Mouse (Mus musculus) neural tube, embryonic 15.5 days (tissue): ENCODE results near the gene Cdk10. TPM values are rescaled to one million over a fixed set of nuclear protein-coding genes. Genes with fewer than 3 reads are reported as not detected.
"Not testable (repeated sequence)": the region's sequence is repeated elsewhere in the genome, so short reads cannot be mapped to it uniquely, and the experiment has no call there.

Experiments
- ATAC-seq: fragments of 200-750 bp; cut with Nextera tagmentation; 2 replicates; pipeline ENCODE4 v1.8.0; 2017; ENCODE audit warnings: mild to moderate bottlenecking, moderate TSS enrichment, moderate library complexity; ENCODE audit not compliant: low FRiP score
- H3K27ac ChIP-seq: fragments of 300-500 bp; sonication (generic); replicated peaks from 2 replicates; pipeline ENCODE4 v1.5.1; 2015; ENCODE audit warnings: mild to moderate bottlenecking, inconsistent platforms
- H3K27me3 ChIP-seq: fragments of 300-500 bp; sonication (generic); replicated peaks from 2 replicates; pipeline ENCODE4 v1.6.1; 2015; ENCODE audit warnings: inconsistent platforms
- H3K36me3 ChIP-seq: fragments of 300-500 bp; sonication (generic); 2 replicates; pipeline ENCODE4 v1.6.1; 2015; ENCODE audit warnings: inconsistent platforms
- H3K4me1 ChIP-seq: fragments of 300-500 bp; sonication (generic); 2 replicates; pipeline ENCODE4 v1.6.1; 2015; ENCODE audit warnings: inconsistent platforms
- H3K4me2 ChIP-seq: fragments of 300-500 bp; sonication (generic); 2 replicates; pipeline ENCODE4 v1.6.1; 2015; ENCODE audit warnings: inconsistent platforms, mild to moderate bottlenecking, moderate library complexity
- H3K4me3 ChIP-seq: fragments of 300-500 bp; sonication (generic); replicated peaks from 2 replicates; pipeline ENCODE4 v1.5.1; 2015; ENCODE audit warnings: mild to moderate bottlenecking, inconsistent platforms
- H3K9ac ChIP-seq: fragments of 300-500 bp; sonication (generic); replicated peaks from 2 replicates; pipeline ENCODE4 v1.6.1; 2015; ENCODE audit warnings: mild to moderate bottlenecking, inconsistent platforms
- H3K9me3 ChIP-seq: fragments of 300-500 bp; sonication (generic); replicated peaks from 2 replicates; pipeline ENCODE4 v1.6.1; 2016; ENCODE audit warnings: inconsistent platforms
- WGBS: fragments of 180-500 bp; shearing (Covaris S2); methylation state at CpG from one replicate; pipeline ENCODE4 v1.1.7; 2015; ENCODE audit warnings: mixed read lengths; 5-methylcytosine and 5-hydroxymethylcytosine counted together
- polyA plus RNA-seq: library from polyadenylated mRNA; unstranded; fragments of >200 nt; fragmentation: Nextera tagmentation; extraction: Ambion mirVana; gene quantifications from 2 replicates; pipeline ENCODE4 v1.2.1, GENCODE M21; 2015

Gene Cdk10
- polyA plus RNA-seq, 1 experiment from 2014 or later = 42.3 TPM

DNA sequence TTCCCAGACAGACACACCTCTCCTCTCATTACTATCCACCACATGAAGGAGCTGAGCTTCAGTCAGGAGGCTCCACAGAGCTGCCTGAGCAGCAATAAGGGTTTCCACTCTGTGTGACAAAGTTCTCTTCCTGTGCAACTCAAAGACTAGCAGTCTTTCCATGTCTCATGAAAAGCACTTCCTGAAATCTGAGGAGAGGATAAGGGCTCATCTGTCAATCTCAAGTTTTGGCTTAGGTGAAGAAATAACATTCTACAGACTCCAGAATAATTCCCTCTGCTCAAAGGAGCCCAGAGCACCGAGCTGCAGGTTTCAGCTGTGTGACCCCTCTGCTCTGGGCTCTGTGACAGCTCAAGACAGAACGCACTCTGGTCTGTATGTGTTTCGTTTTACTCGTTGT is 28.3 kb downstream of the Cdk10 start:
- Histone ChIP-seq H3K27ac (no peak overlapping the region), H3K36me3 (peaks cover 62% of the 10 kb centered on the region)
- no peak for ATAC-seq

GRCm38 (mm10) chr8:123253451-123254098 is 28.9 kb downstream of the Cdk10 start:
- peaks cover 62% of the 10 kb centered on the region for H3K36me3 ChIP-seq
- WGBS = 1% methylated on average over 37 of the region's 40 CpGs
- peak; percentile 48 for ATAC-seq

More for the DNA sequence above, 28.3 kb downstream of the Cdk10 start:
- peak overlapping the region; percentile 97 for H3K4me2 ChIP-seq
- peaks cover 41% of the 10 kb centered on the region for H3K4me1 ChIP-seq
- peak overlapping the region; percentile 98 for H3K9ac ChIP-seq
- peak overlapping the region; percentile 98 for H3K4me3 ChIP-seq
- 61% methylated on average over 4 of the region's 4 CpGs for WGBS
- H3K27me3 ChIP-seq = no peaks in the 10 kb centered on the region
- H3K9me3 ChIP-seq = no peaks in the 10 kb centered on the region

DNA sequence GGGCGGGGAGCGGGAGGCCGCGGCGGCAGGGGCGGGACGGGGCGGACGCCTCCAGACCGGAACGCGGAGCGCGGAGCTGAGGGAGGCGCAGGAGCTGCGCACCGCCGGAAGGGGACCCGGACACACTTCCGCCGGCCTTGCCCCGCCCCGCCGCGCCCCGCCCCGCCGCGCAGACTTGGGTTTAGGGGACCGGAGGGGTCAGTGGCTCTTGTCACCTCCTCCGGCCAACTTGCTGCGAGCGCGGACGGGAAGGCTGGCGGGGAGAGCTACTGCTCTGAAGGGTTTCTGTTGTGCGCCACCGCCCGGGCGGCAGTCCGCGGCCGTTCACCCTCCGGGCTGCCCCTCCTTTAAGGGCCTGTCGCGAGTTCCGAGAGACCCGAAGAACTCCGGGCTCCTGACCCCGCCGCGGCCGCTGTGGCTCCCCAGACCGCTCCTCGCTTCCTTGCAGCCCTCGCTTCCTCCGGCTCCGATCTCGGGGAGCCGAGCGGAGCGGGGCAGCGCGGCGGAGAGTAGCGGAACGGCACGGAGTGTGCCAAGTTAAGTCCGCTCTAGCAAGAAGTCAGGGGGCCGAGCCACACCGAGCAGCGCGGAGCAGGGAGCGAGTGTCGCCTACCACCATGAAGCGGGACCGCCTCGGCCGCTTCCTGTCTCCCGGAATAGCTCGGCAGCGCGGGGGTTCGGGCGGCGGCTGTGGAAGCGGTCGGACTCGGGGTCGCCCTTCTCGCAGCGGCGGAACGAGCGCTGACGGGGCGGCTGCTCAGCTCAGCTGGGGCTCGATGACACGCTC is 29.6 kb downstream of the Cdk10 start, which contains the start of the genes Zfp276 and Vps9d1:
Gene Zfp276 (plus strand): TSS at position 97 of the 787 bp plus-strand sequence.
Gene Vps9d1 (minus strand): TSS at position 250 of the 787 bp plus-strand sequence.
- Histone ChIP-seq H3K36me3 (peaks cover 61% of the 10 kb centered on the region), H3K27ac (peak within 1 kb of the TSS; percentile 94), H3K4me3 (peak within 1 kb of the TSS; percentile 98), H3K4me2 (peak within 1 kb of the TSS; percentile 97), H3K4me1 (peaks cover 41% of the 10 kb centered on the region), H3K9ac (peak within 1 kb of the TSS; percentile 98), H3K9me3 (no peaks in the 10 kb centered on the region), H3K27me3 (no peaks in the 10 kb centered on the region)
- ATAC-seq = peak; percentile 95
- WGBS = under 1% methylated on average over 88 of the region's 99 CpGs

More at GRCm38 (mm10) chr8:123253451-123254098, 28.9 kb downstream of the Cdk10 start:
- no peaks in the 10 kb centered on the region for H3K27me3 ChIP-seq
- peak overlapping the region; percentile 97 for H3K4me2 ChIP-seq
- peaks cover 41% of the 10 kb centered on the region for H3K4me1 ChIP-seq
- H3K9me3 ChIP-seq = no peaks in the 10 kb centered on the region
- peak overlapping the region; percentile 98 for H3K4me3 ChIP-seq
- H3K27ac ChIP-seq = peak overlapping the region; percentile 94
- peak overlapping the region; percentile 98 for H3K9ac ChIP-seq

GRCm38 (mm10) chr8:123255170-123255569 is 30.5 kb downstream of the Cdk10 start:
- 72% methylated on average over 6 of the region's 6 CpGs for WGBS
- Histone ChIP-seq H3K27me3 (no peaks in the 10 kb centered on the region), H3K36me3 (peaks cover 61% of the 10 kb centered on the region), H3K27ac (no peak overlapping the region), H3K4me2 (peak overlapping the region; percentile 97), H3K9ac (peak overlapping the region; percentile 98), H3K4me3 (peak overlapping the region; percentile 98), H3K9me3 (no peaks in the 10 kb centered on the region), H3K4me1 (peaks cover 41% of the 10 kb centered on the region)
- no peak for ATAC-seq

GRCm38 (mm10) chr8:123257114-123257513 is 32.5 kb downstream of the Cdk10 start:
- Histone ChIP-seq H3K27me3 (no peaks in the 10 kb centered on the region), H3K4me2 (no peak overlapping the region), H3K9ac (no peak overlapping the region), H3K4me3 (no peak overlapping the region), H3K9me3 (no peaks in the 10 kb centered on the region), H3K36me3 (peaks cover 58% of the 10 kb centered on the region), H3K27ac (no peak overlapping the region; the same call in 1 of the 2 replicates), H3K4me1 (peaks cover 36% of the 10 kb centered on the region)
- 64% methylated on average over 3 of the region's 3 CpGs for WGBS
- no peak for ATAC-seq

- H3K9me3 ChIP-seq, H3K9ac ChIP-seq, H3K4me2 ChIP-seq, H3K27ac ChIP-seq, H3K27me3 ChIP-seq, H3K4me3 ChIP-seq, ATAC-seq: not testable (repeated sequence)
- peaks cover 59% of the 10 kb centered on the region for H3K36me3 ChIP-seq
- peaks cover 31% of the 10 kb centered on the region for H3K4me1 ChIP-seq
- WGBS = 91% methylated on average over 8 of the region's 8 CpGs
Observed at GRCm38 (mm10) chr8:123257593-123257992, 33.0 kb downstream of the Cdk10 start.

DNA sequence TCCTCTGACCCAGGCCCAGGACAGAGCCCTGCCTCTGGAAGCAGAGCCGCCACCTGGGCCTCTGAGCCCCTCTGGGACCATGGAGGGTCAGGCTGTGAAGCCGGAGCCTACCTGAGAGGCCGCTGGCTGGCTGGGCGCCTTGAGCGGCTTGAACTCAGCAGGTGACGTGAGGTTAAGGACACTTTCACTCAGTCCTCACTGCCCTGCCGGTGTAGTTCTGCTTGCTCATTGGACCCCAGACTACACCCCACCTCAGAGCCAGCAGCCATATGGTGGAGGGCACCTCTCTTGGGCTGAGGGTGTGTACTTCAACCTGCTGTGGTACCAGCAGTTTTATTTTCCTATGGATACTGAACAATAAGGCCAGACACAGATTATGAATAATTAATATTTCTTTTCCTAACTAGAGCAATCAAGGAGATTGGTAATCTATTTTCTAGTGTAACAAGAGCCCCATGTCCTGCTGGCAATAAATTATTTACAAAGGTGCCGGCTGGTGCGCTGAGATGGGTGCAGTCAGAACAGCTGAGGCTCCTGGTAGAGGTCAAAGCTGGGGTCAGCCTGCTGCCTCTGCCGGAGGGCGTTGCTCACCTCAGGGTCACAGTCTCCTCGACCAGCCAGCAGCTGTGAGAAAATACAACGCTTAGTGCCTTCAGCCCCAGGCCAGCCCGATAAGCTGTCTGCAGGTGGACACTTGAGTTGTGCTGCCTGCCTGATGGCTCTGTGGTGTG is 43.4 kb downstream of the Cdk10 start:
- H3K9ac ChIP-seq = no peak overlapping the region
- no peaks in the 10 kb centered on the region for H3K9me3 ChIP-seq
- peaks cover 72% of the 10 kb centered on the region for H3K36me3 ChIP-seq
- 73% methylated on average over 14 of the region's 14 CpGs for WGBS
- no peak overlapping the region for H3K4me2 ChIP-seq
- no peak overlapping the region for H3K4me3 ChIP-seq
- no peaks in the 10 kb centered on the region for H3K4me1 ChIP-seq
- H3K27me3 ChIP-seq = no peaks in the 10 kb centered on the region
- ATAC-seq = no peak
- no peak overlapping the region for H3K27ac ChIP-seq

DNA sequence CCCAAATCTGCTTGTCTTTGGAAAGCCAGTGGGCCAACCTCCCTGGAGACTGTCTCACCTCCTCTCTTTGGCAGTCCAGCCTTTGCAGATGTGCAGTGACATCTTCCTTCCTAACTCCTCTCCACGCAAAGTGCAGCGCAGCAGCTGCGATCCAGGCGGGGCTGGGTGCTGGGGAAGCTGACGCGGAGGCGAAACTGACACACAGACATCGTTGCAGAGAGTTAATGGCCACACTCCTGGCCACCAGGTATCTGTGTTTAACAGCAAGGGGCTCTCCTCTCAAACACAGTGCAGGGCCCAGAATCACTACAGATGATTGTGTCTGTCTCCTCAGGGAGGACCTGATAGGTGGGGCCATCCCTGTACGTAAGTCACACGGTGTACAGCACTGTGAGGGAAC is 46.5 kb downstream of the Cdk10 start:
- H3K4me1 ChIP-seq = no peaks in the 10 kb centered on the region
- H3K4me2 ChIP-seq = no peak overlapping the region
- H3K27ac ChIP-seq = no peak overlapping the region
- no peak overlapping the region for H3K9ac ChIP-seq
- H3K36me3 ChIP-seq = peaks cover 43% of the 10 kb centered on the region
- H3K9me3 ChIP-seq = no peaks in the 10 kb centered on the region
- WGBS = 93% methylated on average over 10 of the region's 10 CpGs
- H3K4me3 ChIP-seq = no peak overlapping the region
- H3K27me3 ChIP-seq = no peaks in the 10 kb centered on the region
- ATAC-seq = no peak

- peaks cover 36% of the 10 kb centered on the region for H3K36me3 ChIP-seq
- H3K4me3 ChIP-seq = no peak overlapping the region
- no peak overlapping the region for H3K27ac ChIP-seq
- 83% methylated on average over 4 of the region's 4 CpGs for WGBS
- no peaks in the 10 kb centered on the region for H3K4me1 ChIP-seq
- no peak overlapping the region for H3K9ac ChIP-seq
- H3K27me3 ChIP-seq = no peaks in the 10 kb centered on the region
- H3K4me2 ChIP-seq = no peak overlapping the region
- ATAC-seq = no peak
- no peaks in the 10 kb centered on the region for H3K9me3 ChIP-seq
Observed at GRCm38 (mm10) chr8:123271901-123272300, 47.3 kb downstream of the Cdk10 start.

GRCm38 (mm10) chr8:123274447-123274846 is 49.8 kb downstream of the Cdk10 start:
- Histone ChIP-seq H3K4me3 (no peak overlapping the region), H3K4me1 (no peaks in the 10 kb centered on the region), H3K4me2 (no peak overlapping the region), H3K27ac (no peak overlapping the region), H3K27me3 (no peaks in the 10 kb centered on the region), H3K36me3 (peaks cover 11% of the 10 kb centered on the region), H3K9ac (no peak overlapping the region), H3K9me3 (no peaks in the 10 kb centered on the region)
- ATAC-seq = no peak
- WGBS = 96% methylated on average over 5 of the region's 5 CpGs

- Histone ChIP-seq H3K4me3 (no peak overlapping the region), H3K9me3 (no peaks in the 10 kb centered on the region), H3K4me1 (no peaks in the 10 kb centered on the region), H3K27ac (no peak overlapping the region), H3K36me3 (peaks cover 4% of the 10 kb centered on the region), H3K9ac (no peak overlapping the region), H3K4me2 (no peak overlapping the region), H3K27me3 (no peaks in the 10 kb centered on the region)
- no peak for ATAC-seq
- 96% methylated on average over 12 of the region's 12 CpGs for WGBS
Observed at GRCm38 (mm10) chr8:123275096-123275495, 50.5 kb downstream of the Cdk10 start.
